Mouse (Mus musculus) heart, postnatal 0 days (tissue): Measurements from ENCODE around the gene Gsta4.

Source experiments
- CTCF ChIP-seq: IDR thresholded peaks from 2 replicates; pipeline ENCODE4 v1.5.1; 2016; ENCODE audit warnings: antibody characterized with exemption, control low read depth, low read depth
- EP300 ChIP-seq: IDR thresholded peaks from 2 replicates; pipeline ENCODE4 v1.6.1; 2016; ENCODE audit warnings: antibody characterized with exemption, low read depth

GRCm38 (mm10) chr9:78224418-78224817 is 41.8 kb downstream of the Gsta4 start:
- TF ChIP-seq CTCF (no peak), EP300 (no peak)
